17 mouse cellular contexts compared by ENCODE assay signal in genomic region chr3:121509141-121509540, GRCm38 (mm10). TPM values are rescaled to one million over a fixed set of nuclear protein-coding genes. Genes with fewer than 3 reads are reported as not detected.
DNase-seq lines count a peak whose midpoint lies in the region; ATAC-seq and TF ChIP-seq lines count a peak whose summit lies in the region.
"Had no signal": no experiment of that assay in that cellular context is flagged by ENCODE, and none has a peak within 500 bp of the region (broad histone marks: within the 10 kb centered on the region; RNA-seq: fewer than 3 reads in every experiment).

No protein-coding gene starts in this region.

- no peak for ATAC-seq in midbrain, embryonic 11.5 days (ENCODE audit: low FRiP score)
- ATAC-seq in midbrain, embryonic 14.5 days (ENCODE audit: low FRiP score, low TSS enrichment): no peak
- ATAC-seq in intestine, postnatal 0 days: no peak
- ATAC-seq: CD4-positive, CD25-positive, alpha-beta regulatory T cell, adult 4 months; inflammation-experienced regulatory T-cells, adult 6 months; midbrain, embryonic 15.5 days had no signal

- H3K4me1 ChIP-seq in midbrain, embryonic 11.5 days (ENCODE audit: control insufficient read depth, insufficient read depth, low read length): peaks cover 4% of the 10 kb centered on the region
- no peaks in the 10 kb centered on the region for H3K4me1 ChIP-seq in midbrain, embryonic 14.5 days (ENCODE audit: control insufficient read depth, insufficient read depth, low read length)
- H3K4me1 ChIP-seq in heart, embryonic 10.5 days: peaks cover 16% of the 10 kb centered on the region
- no peaks in the 10 kb centered on the region for H3K4me1 ChIP-seq in intestine, postnatal 0 days (replicated peaks; ENCODE audit: control insufficient read depth, insufficient read depth, low read length)
- H3K4me1 ChIP-seq: forebrain, embryonic 10.5 days; limb, embryonic 10.5 days; midbrain, embryonic 15.5 days had no signal

- no peak overlapping the region for H3K27ac ChIP-seq in midbrain, embryonic 11.5 days (ENCODE audit: low read depth, low read length)
- no peak overlapping the region for H3K27ac ChIP-seq in midbrain, embryonic 14.5 days (replicated peaks; ENCODE audit: low read depth, low read length)
- peak overlapping the region; percentile 69 for H3K27ac ChIP-seq in heart, embryonic 10.5 days
- H3K27ac ChIP-seq in intestine, postnatal 0 days (ENCODE audit: low read depth, low read length): no peak overlapping the region
- H3K27ac ChIP-seq: forebrain, embryonic 10.5 days; hindbrain, embryonic 10.5 days; limb, embryonic 10.5 days; liver, embryonic 14.5 days; midbrain, embryonic 15.5 days had no signal

- WGBS in midbrain, embryonic 11.5 days: 70% methylated on average over 5 of the region's 5 CpGs
- WGBS in midbrain, embryonic 14.5 days: 76% methylated on average over 5 of the region's 5 CpGs
- WGBS in heart, embryonic 10.5 days: 23% methylated on average over 5 of the region's 5 CpGs
- WGBS in intestine, postnatal 0 days: 58% methylated on average over 5 of the region's 5 CpGs

- DNase-seq in midbrain, embryonic 11.5 days (ENCODE audit: low spot score, missing footprints): peak; percentile 19
- no peak for DNase-seq in midbrain, embryonic 14.5 days
- no peak for DNase-seq in heart, embryonic 10.5 days (ENCODE audit: low spot score)
- peak; percentile 32 for DNase-seq in heart, postnatal 4 days
- no peak for DNase-seq in adrenal gland, postnatal 36 days
- DNase-seq in cerebellum, adult 11 months: no peak
- DNase-seq: cerebellum, adult 18-20 months; lung, postnatal 10 days; right cerebral cortex, postnatal 14 days had no signal

- no peaks in the 10 kb centered on the region for H3K36me3 ChIP-seq in midbrain, embryonic 11.5 days (ENCODE audit: control insufficient read depth, insufficient read depth, low read length)
- H3K36me3 ChIP-seq in midbrain, embryonic 14.5 days (ENCODE audit: control insufficient read depth, insufficient read depth, low read length): no peaks in the 10 kb centered on the region
- H3K36me3 ChIP-seq in heart, embryonic 10.5 days: no peaks in the 10 kb centered on the region
- peaks cover 24% of the 10 kb centered on the region for H3K36me3 ChIP-seq in intestine, postnatal 0 days (ENCODE audit: control insufficient read depth, insufficient read depth)
- H3K36me3 ChIP-seq: forebrain, embryonic 10.5 days; hindbrain, embryonic 10.5 days; limb, embryonic 10.5 days; midbrain, embryonic 15.5 days had no signal

- H3K9me3 ChIP-seq in midbrain, embryonic 11.5 days (ENCODE audit: control insufficient read depth, low read length): no peaks in the 10 kb centered on the region
- no peaks in the 10 kb centered on the region for H3K9me3 ChIP-seq in midbrain, embryonic 14.5 days (ENCODE audit: control insufficient read depth, low read length)
- H3K9me3 ChIP-seq in heart, embryonic 10.5 days: no peaks in the 10 kb centered on the region
- H3K9me3 ChIP-seq in intestine, postnatal 0 days (ENCODE audit: control insufficient read depth): no peaks in the 10 kb centered on the region
- H3K9me3 ChIP-seq: forebrain, embryonic 10.5 days; hindbrain, embryonic 10.5 days; limb, embryonic 10.5 days; midbrain, embryonic 15.5 days had no signal

- H3K4me2 ChIP-seq in midbrain, embryonic 11.5 days: no peak overlapping the region
- no peak overlapping the region for H3K4me2 ChIP-seq in midbrain, embryonic 14.5 days (ENCODE audit: low read length)
- H3K4me2 ChIP-seq in intestine, postnatal 0 days (replicated peaks; ENCODE audit: low read depth): no peak overlapping the region
- H3K4me2 ChIP-seq: midbrain, embryonic 15.5 days had no signal

- H3K4me3 ChIP-seq in midbrain, embryonic 11.5 days (ENCODE audit: low read depth, low read length): no peak overlapping the region
- no peak overlapping the region for H3K4me3 ChIP-seq in midbrain, embryonic 14.5 days (replicated peaks; ENCODE audit: low read depth, low read length)
- no peak overlapping the region for H3K4me3 ChIP-seq in heart, embryonic 10.5 days
- H3K4me3 ChIP-seq in intestine, postnatal 0 days (ENCODE audit: low read depth, low read length): no peak overlapping the region
- H3K4me3 ChIP-seq: forebrain, embryonic 10.5 days; hindbrain, embryonic 10.5 days; limb, embryonic 10.5 days; midbrain, embryonic 15.5 days had no signal

- TF ChIP-seq CTCF in intestine, postnatal 0 days (IDR thresholded peaks at IDR 0.05; ENCODE audit: low read depth): no peak

- H3K27me3 ChIP-seq in midbrain, embryonic 11.5 days (ENCODE audit: control insufficient read depth, insufficient read depth, low read length): no peaks in the 10 kb centered on the region
- H3K27me3 ChIP-seq in midbrain, embryonic 14.5 days (ENCODE audit: control insufficient read depth, insufficient read depth, low read length): no peaks in the 10 kb centered on the region
- no peaks in the 10 kb centered on the region for H3K27me3 ChIP-seq in heart, embryonic 10.5 days (ENCODE audit: insufficient read depth, poor library complexity, severe bottlenecking)
- no peaks in the 10 kb centered on the region for H3K27me3 ChIP-seq in intestine, postnatal 0 days (replicated peaks; ENCODE audit: control insufficient read depth, insufficient read depth, low read length)
- H3K27me3 ChIP-seq: midbrain, embryonic 15.5 days had no signal

- H3K9ac ChIP-seq in midbrain, embryonic 11.5 days (ENCODE audit: low read length): no peak overlapping the region
- no peak overlapping the region for H3K9ac ChIP-seq in midbrain, embryonic 14.5 days (replicated peaks; ENCODE audit: low read length)
- H3K9ac ChIP-seq in intestine, postnatal 0 days (ENCODE audit: low read depth, low read length): no peak overlapping the region
- H3K9ac ChIP-seq: liver, embryonic 14.5 days; midbrain, embryonic 15.5 days had no signal

RNA-seq across cellular contexts. Expression of gene Slc44a3, which starts 23.1 kb away (rescaled TPM):
- 0.34 and 0.38 TPM in 2 replicates for polyA plus RNA-seq in midbrain, embryonic 11.5 days (2014; fragmentation: Nextera tagmentation; extraction: Ambion mirVana)
- polyA plus RNA-seq in midbrain, embryonic 14.5 days (2014; fragmentation: Nextera tagmentation; extraction: Ambion mirVana): 0.51 and 0.63 TPM in 2 replicates
- polyA plus RNA-seq in heart, embryonic 10.5 days (2016; fragmentation: Nextera tagmentation; extraction: Ambion mirVana): 1.1 and 1.3 TPM in 2 replicates
- total RNA-seq in heart, postnatal 4 days (2021): under 1 TPM; 0.41 to 0.98 TPM
- total RNA-seq in adrenal gland, postnatal 36 days (2021): 10 to 100 TPM; 18.4 to 26.2 TPM
- 23.7 and 25.2 TPM in 2 replicates for polyA plus RNA-seq in intestine, postnatal 0 days (2015; fragmentation: Nextera tagmentation; extraction: Ambion mirVana)
- polyA plus RNA-seq: CD4-positive, CD25-positive, alpha-beta regulatory T cell, adult 4 months; inflammation-experienced regulatory T-cells, adult 6 months had no signal

Comparison
In these comparisons a context has a peak if more than half of its experiments do, and no peak if none do; other contexts are left out.
1. DNase-seq: peak in midbrain, embryonic 11.5 days (single experiment) and heart, postnatal 4 days (single experiment); none in midbrain, embryonic 14.5 days (single experiment), heart, embryonic 10.5 days (single experiment), adrenal gland, postnatal 36 days (0 of 2) and cerebellum, adult 11 months (single experiment).
2. RNA of gene Slc44a3, which starts 23.1 kb away (polyA plus RNA-seq): 23.7 to 25.2 TPM in intestine, postnatal 0 days; 1.1 to 1.3 TPM in heart, embryonic 10.5 days, 0.51 to 0.63 TPM in midbrain, embryonic 14.5 days and 0.34 to 0.38 TPM in midbrain, embryonic 11.5 days; every median in the first group is over 10 times any median in the second.